Mouse (Mus musculus) brown adipose tissue, adult 24 weeks (tissue): ENCODE data around the gene Pmvk. TPM values are rescaled to one million over a fixed set of nuclear protein-coding genes. Genes with fewer than 3 reads are reported as not detected.
"Not testable (repeated sequence)": the region's sequence is repeated elsewhere in the genome, so short reads cannot be mapped to it uniquely, and the experiment has no call there.

Experiments used
- H3K27ac ChIP-seq: fragments of 200-500 bp; replicated peaks from 2 replicates; pipeline ENCODE4 v1.5.1; 2012; ENCODE audit warnings: low read depth, mild to moderate bottlenecking, low read length
- H3K4me1 ChIP-seq: fragments of 200-500 bp; 2 replicates; pipeline ENCODE4 v1.6.1; 2012; ENCODE audit warnings: low read length, mixed read lengths; ENCODE audit not compliant: control insufficient read depth, insufficient read depth, insufficient read length
- H3K4me3 ChIP-seq: fragments of 200-500 bp; 2 replicates; pipeline ENCODE4 v1.5.1; 2012; ENCODE audit warnings: low read depth, mild to moderate bottlenecking, low read length, moderate library complexity; ENCODE audit not compliant: insufficient read depth
- polyA plus RNA-seq: library from polyadenylated mRNA; stranded (reverse); fragments of >200 nt; gene quantifications from 2 replicates; pipeline ENCODE4 v1.2.4, GENCODE M21; 2012; ENCODE audit not compliant: missing spikeins, insufficient read depth, insufficient read length

The Pmvk gene
- polyA plus RNA-seq, 1 experiment = 191 TPM

DNA sequence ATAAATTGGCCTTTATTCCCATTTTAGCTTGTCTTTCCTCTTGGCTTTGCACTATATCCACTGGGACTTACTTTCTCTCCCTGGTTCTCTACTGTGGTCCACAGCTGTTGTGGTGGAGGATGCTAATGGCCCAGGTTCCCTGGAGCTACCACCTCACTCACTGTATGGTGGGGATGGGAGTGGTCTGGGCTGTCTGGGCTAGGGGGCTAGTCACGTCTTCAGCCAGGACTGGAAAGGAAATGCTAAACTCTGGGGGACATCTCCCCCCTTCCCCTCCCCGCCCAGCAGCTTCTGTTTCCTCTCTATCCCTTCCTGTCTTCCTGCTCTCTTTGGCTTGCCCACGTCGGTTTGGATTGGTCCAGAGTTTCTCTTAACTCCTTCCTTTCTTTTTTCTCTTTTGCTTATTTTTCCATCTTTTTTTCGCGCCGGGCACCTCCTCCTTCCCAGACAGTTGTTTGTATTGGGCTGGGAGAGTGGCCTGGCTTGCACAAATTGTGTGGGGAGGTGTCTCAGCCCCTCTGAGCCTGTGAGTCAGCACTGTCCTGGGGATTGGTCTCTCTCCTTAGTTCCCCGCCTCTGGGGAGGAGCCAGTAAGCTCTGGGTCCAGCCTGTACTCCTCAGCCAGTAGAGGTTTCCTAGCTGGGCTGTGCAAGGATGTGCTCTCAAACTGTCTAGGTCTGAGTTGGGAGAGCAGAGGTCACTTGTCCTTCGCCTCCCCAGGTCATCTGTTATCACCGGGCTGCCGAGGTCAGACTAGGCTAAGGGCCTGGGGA, 33.2 kb upstream of the Pmvk start:
- peaks cover 7% of the 10 kb centered on the region for H3K4me1 ChIP-seq

DNA sequence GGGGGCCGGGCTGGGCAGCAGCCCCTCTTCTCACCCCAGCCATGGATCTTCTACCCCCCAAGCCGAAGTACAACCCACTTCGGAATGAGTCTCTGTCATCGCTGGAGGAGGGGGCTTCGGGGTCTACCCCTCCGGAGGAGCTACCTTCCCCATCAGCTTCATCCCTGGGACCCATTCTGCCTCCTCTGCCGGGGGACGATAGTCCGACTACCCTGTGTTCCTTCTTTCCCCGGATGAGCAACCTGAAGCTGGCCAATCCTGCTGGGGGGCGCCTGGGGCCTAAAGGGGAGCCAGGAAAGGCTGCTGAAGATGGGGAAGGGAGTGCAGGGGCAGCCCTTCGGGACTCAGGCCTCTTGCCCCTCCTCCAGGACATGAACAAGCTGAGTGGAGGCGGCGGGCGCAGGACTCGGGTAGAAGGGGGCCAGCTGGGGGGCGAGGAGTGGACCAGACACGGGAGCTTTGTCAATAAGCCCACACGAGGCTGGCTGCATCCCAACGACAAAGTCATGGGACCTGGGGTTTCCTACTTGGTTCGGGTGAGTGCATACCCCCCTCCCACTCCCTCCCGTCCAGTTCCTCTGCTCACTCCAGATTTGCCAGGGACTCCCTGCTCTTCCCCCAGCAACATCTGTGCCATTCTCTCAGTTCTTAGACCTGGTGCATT, 32.4 kb upstream of the Pmvk start:
- Histone ChIP-seq H3K27ac (0 out of 2 replicates have a peak overlapping the region, but pooled peaks have one; percentile 71), H3K4me3 (peak overlapping the region; percentile 40), H3K4me1 (peaks cover 7% of the 10 kb centered on the region)

More for the DNA sequence above, 33.2 kb upstream of the Pmvk start:
- Histone ChIP-seq H3K27ac (peak overlapping the region; percentile 71), H3K4me3 (peak overlapping the region; percentile 40)

DNA sequence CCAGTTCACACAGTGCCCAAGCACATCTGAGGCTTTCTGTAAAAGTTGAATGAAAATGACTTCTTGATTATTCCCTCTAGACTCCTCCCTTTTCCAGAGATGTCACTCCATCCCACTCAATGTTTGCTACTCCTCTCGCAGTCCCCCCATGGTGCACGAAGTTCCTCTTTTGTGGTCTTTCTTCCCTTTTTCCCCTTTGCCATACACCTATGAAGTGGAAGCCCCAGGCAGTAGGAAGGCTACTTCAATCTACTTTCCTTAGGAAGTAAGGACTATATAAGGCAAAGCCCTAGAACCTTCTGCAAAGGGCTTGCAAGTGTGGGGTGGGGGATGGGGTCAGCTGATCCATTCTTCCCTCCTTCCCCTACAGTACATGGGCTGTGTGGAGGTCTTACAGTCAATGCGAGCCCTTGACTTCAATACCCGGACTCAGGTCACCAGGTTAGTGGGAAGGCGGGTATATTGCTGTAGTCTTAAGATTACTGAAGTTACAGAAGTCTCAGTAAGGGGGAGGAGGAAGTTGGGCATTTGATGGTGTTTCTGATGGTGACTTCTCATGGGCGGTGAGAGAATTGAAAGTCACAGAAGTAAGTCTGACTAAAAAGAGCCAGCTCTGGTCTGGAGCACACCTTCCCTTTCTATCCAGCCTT, 31.7 kb upstream of the Pmvk start:
- H3K27ac ChIP-seq = no peak overlapping the region
- H3K4me3 ChIP-seq = no peak overlapping the region
- H3K4me1 ChIP-seq = peaks cover 7% of the 10 kb centered on the region

DNA sequence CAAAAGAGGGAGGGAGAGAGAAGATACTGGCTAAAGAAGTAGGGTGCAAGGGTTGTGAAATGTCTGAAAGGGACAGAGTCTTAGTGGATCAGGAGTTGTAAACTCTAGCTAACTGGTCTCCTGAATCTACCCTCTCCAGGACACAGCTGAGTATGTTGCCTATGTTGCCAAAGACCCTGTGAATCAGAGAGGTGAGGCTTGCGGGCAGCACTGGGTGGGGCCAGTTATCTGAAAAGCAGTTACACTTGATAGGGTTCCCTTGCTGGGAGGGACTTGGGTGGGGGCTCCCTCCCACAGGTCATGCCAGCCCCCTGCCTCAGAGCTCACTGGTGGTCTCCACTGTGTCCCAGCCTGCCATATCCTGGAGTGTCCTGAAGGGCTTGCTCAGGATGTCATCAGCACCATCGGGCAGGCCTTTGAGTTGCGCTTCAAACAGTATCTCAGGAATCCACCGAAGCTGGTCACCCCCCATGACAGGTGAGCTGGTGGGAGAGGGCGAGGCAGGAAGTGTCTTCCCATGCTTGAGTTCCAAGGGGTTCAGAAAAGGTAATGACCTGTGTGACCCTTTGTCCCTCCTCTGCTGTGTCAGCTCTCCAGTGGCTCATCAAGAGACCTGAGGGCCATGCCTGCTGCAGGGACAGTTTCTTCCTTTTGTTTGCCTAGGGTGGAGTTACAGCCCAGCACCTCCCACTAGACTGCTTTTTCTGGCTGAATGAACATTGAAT, 29.8 kb upstream of the Pmvk start:
- no peak overlapping the region for H3K4me3 ChIP-seq
- H3K27ac ChIP-seq = no peak overlapping the region
- peaks cover 7% of the 10 kb centered on the region for H3K4me1 ChIP-seq

DNA sequence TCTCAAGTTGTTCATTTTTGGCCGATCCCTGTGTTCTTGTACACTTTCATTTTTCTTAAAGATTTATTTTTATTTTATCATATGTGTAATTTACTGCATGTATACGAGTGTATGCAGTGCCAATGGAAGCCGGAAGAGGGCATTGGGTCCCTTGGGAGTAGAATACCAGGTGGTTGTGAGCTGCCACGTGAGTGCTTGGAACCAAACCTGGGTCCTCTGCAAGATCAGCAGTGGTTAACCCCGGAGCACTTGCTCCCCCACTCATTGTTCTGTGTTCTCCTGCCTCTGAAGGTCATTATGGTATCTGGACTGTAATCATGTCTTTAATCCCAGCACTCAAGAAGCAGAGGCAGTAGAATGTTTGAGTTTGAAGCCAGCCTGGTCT, 29.2 kb upstream of the Pmvk start:
- no peak overlapping the region for H3K27ac ChIP-seq
- no peak overlapping the region for H3K4me3 ChIP-seq
- H3K4me1 ChIP-seq = peaks cover 6% of the 10 kb centered on the region

DNA sequence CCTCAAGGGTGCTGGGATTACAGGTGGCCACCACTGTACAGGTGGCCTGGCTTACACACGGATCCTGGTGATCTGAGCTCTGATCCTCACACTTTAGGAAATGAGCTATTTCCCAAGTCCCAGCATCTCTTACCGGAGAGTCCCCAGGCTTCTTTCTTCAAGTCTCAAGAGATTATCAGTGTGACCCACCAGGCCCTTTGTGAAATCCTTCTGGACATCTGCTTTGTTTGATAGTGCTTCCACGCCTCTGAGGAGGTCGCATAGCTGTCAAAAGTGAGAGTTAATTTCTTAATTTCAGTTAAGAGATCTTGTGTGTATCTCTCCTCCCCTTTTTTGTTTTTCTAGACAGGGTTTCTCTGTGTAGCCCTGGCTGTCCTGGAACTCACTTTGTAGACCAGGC, 28.5 kb upstream of the Pmvk start:
- Histone ChIP-seq H3K4me3 (no peak overlapping the region), H3K4me1 (peaks cover 6% of the 10 kb centered on the region), H3K27ac (no peak overlapping the region)

DNA sequence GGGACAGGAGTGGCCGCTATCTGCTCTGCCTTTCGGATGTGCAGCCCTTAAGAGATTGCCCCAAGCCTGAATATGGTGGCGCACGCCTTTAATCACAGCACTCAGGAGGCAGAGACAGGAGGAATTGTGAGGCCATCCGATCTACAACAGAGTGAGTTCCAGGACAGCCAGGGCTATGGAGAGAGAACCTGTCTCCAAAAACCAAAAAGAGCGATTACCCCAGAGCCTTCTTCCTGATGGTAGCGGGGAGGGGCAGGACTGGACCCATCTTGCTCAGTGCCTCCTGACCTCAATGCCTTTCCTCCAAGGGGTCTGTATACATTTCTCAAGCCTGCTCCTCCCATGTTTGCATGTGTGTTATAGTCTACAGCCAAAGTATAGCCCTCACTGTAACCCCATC, 25.3 kb upstream of the Pmvk start:
- not testable (repeated sequence) for H3K4me3 ChIP-seq, H3K4me1 ChIP-seq, H3K27ac ChIP-seq

DNA sequence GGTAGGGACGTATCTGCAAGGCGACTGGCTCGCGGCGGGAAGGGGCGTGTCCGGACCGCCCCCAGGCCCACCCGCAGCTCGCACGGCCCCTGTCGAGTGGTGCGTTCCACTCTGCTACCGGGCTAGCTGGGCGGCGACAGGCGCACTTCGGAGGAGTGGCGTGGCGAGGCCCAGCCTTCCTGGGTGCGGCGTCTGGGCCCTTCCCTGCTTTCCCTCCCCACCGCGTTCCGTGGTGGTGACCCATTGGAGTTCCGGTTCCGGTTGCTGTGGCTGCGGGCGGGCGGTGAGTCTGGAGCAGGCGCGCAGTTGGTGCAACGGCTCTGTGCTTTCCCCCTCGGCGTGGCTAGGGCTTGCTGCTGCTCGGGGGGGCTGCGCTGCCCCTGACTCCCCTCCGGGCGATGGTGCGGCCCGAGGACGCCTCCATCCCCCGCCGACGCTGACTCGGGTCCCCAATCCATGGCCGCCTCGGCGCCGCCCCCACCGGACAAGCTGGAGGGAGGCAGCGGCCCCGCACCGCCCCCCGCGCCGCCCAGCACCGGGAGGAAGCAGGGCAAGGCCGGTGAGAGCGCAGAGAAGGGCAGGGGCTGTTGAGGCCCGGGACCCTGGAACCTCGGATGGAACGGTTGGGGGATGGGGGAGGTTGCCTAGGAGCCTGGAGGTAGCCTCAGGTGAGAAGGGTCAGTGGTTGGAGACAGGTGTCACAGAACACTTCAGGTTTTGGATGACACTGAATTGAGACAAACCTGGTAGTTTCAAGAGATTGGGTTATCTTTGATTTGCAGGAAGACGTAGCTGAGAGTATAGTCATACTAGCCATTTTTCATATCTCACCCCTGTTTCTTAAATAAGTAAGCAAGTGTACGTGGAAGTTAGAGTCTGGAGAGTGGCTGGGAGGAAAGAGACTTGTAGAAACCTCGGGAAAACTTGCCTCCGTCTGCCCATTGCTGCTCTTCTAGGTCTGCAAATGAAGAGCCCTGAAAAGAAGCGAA, 23.9 kb upstream of the Pmvk start, which contains the start of gene Pygo2:
Pygo2 (plus strand) TSS at position 44 of the 989 bp plus-strand sequence.
- peaks cover 5% of the 10 kb centered on the region; the same call in 1 of the 2 replicates for H3K4me1 ChIP-seq

DNA sequence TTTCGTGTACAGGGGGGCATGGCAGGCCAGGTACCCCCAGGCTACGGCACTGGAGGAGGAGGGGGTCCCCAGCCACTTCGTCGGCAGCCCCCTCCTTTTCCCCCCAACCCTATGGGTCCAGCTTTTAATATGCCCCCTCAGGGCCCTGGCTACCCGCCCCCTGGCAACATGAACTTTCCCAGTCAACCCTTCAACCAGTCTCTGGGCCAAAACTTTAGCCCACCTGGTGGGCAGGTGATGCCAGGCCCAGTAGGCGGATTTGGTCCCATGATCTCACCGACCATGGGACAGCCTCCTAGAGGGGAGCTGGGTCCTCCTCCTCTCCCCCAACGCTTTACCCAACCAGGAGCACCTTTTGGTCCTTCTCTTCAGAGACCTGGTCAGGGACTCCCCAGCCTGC, 21.7 kb upstream of the Pmvk start:
- Histone ChIP-seq H3K27ac (no peak overlapping the region), H3K4me3 (no peak overlapping the region), H3K4me1 (peaks cover 11% of the 10 kb centered on the region; the same call in 1 of the 2 replicates)

More for the DNA sequence above, 23.9 kb upstream of the Pmvk start, which contains the start of gene Pygo2:
- peak within 1 kb of the TSS; percentile 79 for H3K4me3 ChIP-seq
- H3K27ac ChIP-seq = peak within 1 kb of the TSS; percentile 66

DNA sequence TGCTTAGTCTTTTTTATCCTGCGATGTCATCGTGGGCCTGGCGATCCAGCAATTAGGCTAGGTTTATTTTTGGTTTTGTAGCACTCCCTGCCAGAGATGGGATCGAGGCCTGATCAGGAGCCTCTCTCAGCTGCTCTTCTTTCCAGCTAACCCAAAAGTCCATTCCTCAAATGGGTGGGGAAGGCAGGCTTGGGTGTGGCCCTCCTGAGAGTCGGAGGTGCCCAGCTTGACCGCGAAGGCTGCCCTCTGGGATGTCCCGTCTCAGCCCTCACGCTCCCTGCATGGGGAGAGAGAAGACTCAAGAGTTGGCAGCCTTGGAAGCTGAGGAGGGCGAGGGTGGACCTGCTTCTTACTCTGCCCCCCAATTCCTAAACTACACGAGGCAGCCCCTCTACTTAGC, 19.8 kb upstream of the Pmvk start:
- H3K27ac ChIP-seq = no peak overlapping the region
- peaks cover 14% of the 10 kb centered on the region; the same call in 1 of the 2 replicates for H3K4me1 ChIP-seq
- H3K4me3 ChIP-seq = no peak overlapping the region

DNA sequence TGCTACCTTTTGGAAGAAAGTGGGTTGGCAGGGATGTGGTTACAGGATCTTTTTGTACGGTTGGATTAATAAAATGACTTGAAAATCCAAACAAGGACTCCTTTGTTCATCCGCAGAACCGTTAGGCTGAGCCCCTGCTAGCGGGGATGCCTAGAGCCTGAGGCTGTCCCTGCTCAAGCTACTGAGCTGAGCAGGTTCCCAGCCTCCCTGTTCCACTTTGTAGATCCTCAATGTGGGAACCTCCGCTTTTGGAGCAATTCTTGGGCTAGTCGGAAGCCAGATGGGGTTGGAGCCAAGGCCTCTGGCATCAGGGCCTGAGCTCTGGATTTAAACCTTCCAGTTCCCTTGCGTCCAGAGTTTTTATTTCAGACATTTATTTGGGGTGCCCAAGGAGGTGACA, 19.3 kb upstream of the Pmvk start:
- H3K4me3 ChIP-seq = no peak overlapping the region
- H3K27ac ChIP-seq = no peak overlapping the region
- peaks cover 14% of the 10 kb centered on the region; the same call in 1 of the 2 replicates for H3K4me1 ChIP-seq

DNA sequence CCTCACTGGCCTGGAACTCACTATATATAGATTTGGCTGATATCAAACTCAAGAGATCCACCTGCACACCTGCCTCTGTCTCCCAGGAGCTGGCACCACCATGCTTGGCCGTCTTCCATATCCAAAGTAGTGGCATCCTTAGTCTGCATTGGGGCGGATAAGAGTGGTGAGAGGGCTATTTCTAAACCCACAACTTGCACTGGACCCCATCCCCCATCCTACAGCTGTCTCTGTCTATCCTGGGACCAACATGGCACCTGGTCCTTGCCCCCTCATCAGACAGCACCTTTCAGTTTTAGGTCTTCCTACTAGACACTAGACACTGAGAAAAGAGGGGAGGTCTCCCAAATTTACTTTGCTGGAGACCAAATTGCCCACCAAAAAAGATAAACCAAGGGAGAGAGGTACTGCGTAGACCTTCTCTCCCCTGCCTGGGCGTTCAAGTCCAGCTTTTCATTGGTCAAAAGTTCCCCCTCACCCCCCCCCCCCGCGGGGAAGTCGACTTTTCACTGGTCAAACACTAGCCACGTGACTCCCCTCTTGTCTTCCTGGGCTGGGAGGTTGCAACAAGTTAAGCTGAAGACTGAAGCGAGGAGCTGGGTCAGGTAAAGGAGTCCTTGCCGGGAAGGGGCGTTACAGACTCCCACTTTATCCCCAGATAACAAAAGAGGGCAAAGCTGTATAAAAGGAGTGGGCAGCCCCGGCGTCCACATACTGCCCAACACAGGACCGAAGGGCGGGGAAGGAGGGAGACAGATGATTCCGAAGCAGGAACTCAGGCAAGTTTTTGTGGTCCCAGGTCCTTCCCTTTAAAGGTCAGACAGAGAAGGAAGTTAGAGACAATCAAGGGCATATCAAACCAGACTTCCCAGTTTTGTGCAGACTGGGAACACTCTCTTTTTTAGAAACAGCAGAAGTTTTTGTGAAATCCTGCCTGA, 17.9 kb upstream of the Pmvk start, which contains the start of gene Pbxip1:
Pbxip1 (plus strand) TSS at position 531 of the 938 bp plus-strand sequence.
- H3K4me1 ChIP-seq = peaks cover 9% of the 10 kb centered on the region; the same call in 1 of the 2 replicates
- peak within 1 kb of the TSS; percentile 75 for H3K4me3 ChIP-seq
- peak within 1 kb of the TSS; percentile 76 for H3K27ac ChIP-seq

DNA sequence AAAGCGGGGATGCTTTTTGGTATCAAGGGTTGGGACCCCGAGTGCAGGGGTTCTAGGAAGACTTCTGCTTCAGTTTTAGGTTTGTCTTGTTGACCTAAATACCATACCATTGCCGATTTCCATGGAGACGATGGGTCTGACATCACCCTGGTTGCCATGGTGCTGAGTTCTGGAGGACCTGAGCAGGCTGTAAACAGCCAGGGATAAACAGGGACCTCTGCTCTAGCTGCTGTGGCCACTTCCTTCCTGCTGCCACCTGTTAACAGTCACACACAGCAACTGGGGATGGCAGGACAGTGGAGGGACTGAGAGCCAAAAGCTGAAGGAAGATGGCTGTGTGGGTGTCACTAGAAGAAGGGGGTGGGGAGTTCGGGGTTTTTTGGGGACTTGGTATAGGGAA, 17.1 kb upstream of the Pmvk start:
- peak overlapping the region; percentile 75 for H3K4me3 ChIP-seq

More for the DNA sequence above, 17.1 kb upstream of the Pmvk start:
- peak overlapping the region; percentile 76 for H3K27ac ChIP-seq
- H3K4me1 ChIP-seq = peaks cover 8% of the 10 kb centered on the region; the same call in 1 of the 2 replicates
